Mouse (Mus musculus) liver, postnatal 0 days (tissue): ENCODE measurements around the gene Rad54l.

Source experiments
- CTCF ChIP-seq: sonication (generic); IDR thresholded peaks from 2 replicates; pipeline ENCODE4 v1.5.1; 2016; ENCODE audit warnings: antibody characterized with exemption, low read depth
- EP300 ChIP-seq: IDR thresholded peaks from 2 replicates; pipeline ENCODE4 v1.6.1; 2016; ENCODE audit warnings: antibody characterized with exemption, low read depth, mild to moderate bottlenecking

DNA sequence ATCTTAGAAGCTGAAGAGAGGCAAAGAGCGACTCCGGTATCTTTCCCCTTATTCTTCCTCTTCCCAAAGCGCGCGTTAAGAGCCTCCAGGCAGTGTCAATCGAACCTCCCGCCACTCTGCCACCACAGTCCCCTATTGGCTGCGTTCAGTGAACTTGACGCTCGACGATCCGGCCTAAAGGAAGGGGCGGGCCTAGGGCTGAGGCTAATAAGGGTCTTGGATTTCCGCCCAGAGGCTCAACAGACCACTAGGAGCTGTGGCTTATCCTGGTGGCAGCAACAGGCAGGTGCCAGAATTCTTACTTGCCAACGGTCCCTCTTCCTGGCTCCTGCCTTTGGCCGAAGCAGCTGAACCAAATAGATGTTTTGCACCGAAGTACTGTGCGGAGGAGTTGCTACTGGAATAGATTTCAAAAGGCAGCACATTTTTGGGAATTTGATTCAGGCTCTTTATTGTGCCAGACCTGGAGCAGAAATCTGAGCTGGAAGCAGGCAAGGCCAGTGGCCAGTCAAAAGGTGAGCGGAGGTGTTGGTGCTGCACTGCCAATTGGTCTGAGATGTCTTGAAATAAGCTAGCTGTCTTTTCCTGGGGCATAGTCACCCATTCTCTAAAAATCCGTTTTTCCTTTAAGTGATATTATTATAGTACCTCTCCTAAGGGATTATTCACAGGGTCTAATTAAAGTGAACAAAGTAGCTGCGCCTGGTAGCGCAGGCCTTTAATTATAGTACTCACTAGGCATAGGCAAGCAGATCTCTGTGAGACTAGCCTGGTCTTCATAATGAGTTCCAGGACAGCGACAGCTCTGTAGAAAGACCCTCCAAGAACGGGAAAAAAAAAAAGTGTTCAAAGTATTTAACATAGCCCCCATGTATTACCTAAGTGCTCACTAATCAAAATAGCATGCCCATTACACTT is at the start of gene Rad54l, which contains the start of gene Pomgnt1:
- TF ChIP-seq CTCF (peak; percentile 36), EP300 (no peak)
